Mouse (Mus musculus) G1E (cell line): Measurements from ENCODE around the gene A930017K11Rik.

Experiments
- CTCF ChIP-seq: IDR thresholded peaks from 2 replicates; pipeline ENCODE4 v1.5.1; 2012; ENCODE audit warnings: low read depth, low read length, inconsistent platforms, mixed read lengths
- GATA1 ChIP-seq: IDR thresholded peaks from 2 replicates; pipeline ENCODE4 v1.6.1; 2012; ENCODE audit warnings: borderline replicate concordance, low read length, inconsistent platforms, mixed read lengths
- POLR2AphosphoS5 ChIP-seq: IDR thresholded peaks from 2 replicates; pipeline ENCODE4 v1.6.1; 2012; ENCODE audit warnings: low read depth, low read length, inconsistent platforms; ENCODE audit not compliant: insufficient replicate concordance

DNA sequence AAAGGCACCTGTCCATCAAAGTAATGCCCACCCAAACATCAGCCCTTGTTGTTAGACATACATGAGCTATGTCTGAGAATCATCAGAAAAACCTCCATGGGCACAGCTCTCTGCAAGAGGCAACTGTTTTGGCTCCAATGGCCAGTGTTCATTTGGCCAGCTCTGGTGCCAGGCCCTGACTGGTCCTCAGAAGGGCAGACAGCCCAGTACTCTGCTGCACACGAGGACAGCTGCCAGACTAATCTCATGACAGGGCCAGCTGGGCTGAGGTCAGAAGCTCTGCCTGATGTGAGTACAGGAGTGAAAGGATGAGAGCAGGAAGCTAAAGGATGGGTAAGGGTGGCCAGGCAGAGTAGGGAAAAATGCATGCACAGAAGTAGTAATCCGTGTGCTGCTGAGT, 27.0 kb downstream of the A930017K11Rik start:
- TF ChIP-seq GATA1 (no peak), CTCF (no peak), POLR2AphosphoS5 (no peak)
